Mouse (Mus musculus) hindbrain, embryonic 13.5 days (tissue): Measurements from ENCODE around the gene Fbxo36. TPM values are rescaled to one million over a fixed set of nuclear protein-coding genes. Genes with fewer than 3 reads are reported as not detected.

Experiments used
- ATAC-seq: fragments of 200-750 bp; cut with Nextera tagmentation; 2 replicates; pipeline ENCODE4 v1.8.0; 2017; ENCODE audit warnings: moderate TSS enrichment; ENCODE audit not compliant: low FRiP score
- H3K27ac ChIP-seq: fragments of 300-500 bp; sonication (generic); 2 replicates; pipeline ENCODE4 v1.5.1; 2015; ENCODE audit warnings: inconsistent platforms, mild to moderate bottlenecking, moderate library complexity
- H3K27me3 ChIP-seq: fragments of 300-500 bp; sonication (generic); 2 replicates; pipeline ENCODE4 v1.6.1; 2015; ENCODE audit warnings: mild to moderate bottlenecking, inconsistent platforms
- H3K36me3 ChIP-seq: fragments of 300-500 bp; sonication (generic); 2 replicates; pipeline ENCODE4 v1.6.1; 2015; ENCODE audit warnings: mild to moderate bottlenecking, inconsistent platforms
- H3K4me1 ChIP-seq: fragments of 300-500 bp; sonication (generic); replicated peaks from 2 replicates; pipeline ENCODE4 v1.6.1; 2015; ENCODE audit warnings: inconsistent platforms
- H3K4me2 ChIP-seq: fragments of 300-500 bp; sonication (generic); 2 replicates; pipeline ENCODE4 v1.6.1; 2015; ENCODE audit warnings: inconsistent platforms, mild to moderate bottlenecking, moderate library complexity
- H3K4me3 ChIP-seq: fragments of 300-500 bp; sonication (generic); 2 replicates; pipeline ENCODE4 v1.5.1; 2015; ENCODE audit warnings: mild to moderate bottlenecking, inconsistent platforms
- H3K9ac ChIP-seq: fragments of 300-500 bp; sonication (generic); 2 replicates; pipeline ENCODE4 v1.6.1; 2015; ENCODE audit warnings: mild to moderate bottlenecking, inconsistent platforms
- H3K9me3 ChIP-seq: fragments of 300-500 bp; sonication (generic); 2 replicates; pipeline ENCODE4 v1.6.1; 2016; ENCODE audit warnings: inconsistent platforms
- WGBS: fragments of 180-500 bp; shearing (Covaris S2); methylation state at CpG from one replicate; pipeline ENCODE4 v1.1.7; 2015; 5-methylcytosine and 5-hydroxymethylcytosine counted together
- polyA plus RNA-seq: library from polyadenylated mRNA; unstranded; fragments of >200 nt; fragmentation: Nextera tagmentation; extraction: Ambion mirVana; gene quantifications from 2 replicates; pipeline ENCODE4 v1.2.1, GENCODE M21; 2015

The Fbxo36 gene
- polyA plus RNA-seq, 1 experiment from 2014 or later = 11.3 TPM

DNA sequence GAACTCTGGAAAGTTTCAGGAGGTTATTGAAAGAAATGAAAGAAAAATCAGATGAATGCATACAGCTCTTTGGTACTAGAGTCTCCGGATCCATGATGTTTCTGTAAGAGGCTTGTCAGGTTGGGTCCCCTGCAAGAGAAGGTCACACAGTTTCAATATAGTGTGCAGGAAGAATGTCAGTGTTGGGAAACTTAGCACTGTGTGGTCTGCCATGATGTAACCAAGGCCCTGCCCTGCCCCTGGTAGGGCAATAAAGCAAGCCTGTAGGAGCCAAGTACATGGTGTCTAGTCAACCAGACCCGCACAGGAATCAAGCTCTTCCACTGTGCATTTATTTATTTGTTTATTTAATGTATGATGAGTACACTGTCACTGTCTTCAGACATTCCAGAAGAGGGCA lies 100.7 kb downstream of the Fbxo36 start:
- ATAC-seq = no peak
- Histone ChIP-seq H3K4me2 (no peak overlapping the region), H3K4me1 (peaks cover 5% of the 10 kb centered on the region), H3K36me3 (no peaks in the 10 kb centered on the region), H3K9ac (no peak overlapping the region), H3K27ac (no peak overlapping the region), H3K4me3 (no peak overlapping the region), H3K9me3 (no peaks in the 10 kb centered on the region; the same call in 1 of the 2 replicates), H3K27me3 (no peaks in the 10 kb centered on the region)
- 98% methylated on average over 2 of the region's 2 CpGs for WGBS

DNA sequence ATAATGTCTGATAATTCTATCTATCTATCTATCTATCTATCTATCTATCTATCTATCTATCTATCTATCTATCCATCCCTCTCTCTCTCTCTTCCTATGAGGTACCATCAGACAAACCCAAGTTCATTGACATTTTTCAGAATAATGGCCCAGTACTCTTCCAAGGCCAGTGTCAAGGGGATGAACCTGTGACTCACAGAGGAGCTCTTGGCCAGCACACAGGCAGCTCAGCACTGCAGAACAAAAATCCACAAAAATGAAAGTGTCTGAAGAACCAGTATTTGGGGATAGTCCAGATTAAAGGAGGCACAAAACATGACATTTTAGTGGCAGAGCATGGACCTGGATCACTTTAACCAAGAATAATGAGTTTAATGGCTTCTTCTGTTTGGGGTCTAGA lies 103.0 kb downstream of the Fbxo36 start:
- Histone ChIP-seq H3K4me1 (no peaks in the 10 kb centered on the region), H3K27ac (no peak overlapping the region), H3K27me3 (no peaks in the 10 kb centered on the region), H3K9ac (no peak overlapping the region), H3K4me2 (no peak overlapping the region), H3K9me3 (no peaks in the 10 kb centered on the region; the same call in 1 of the 2 replicates), H3K4me3 (no peak overlapping the region), H3K36me3 (no peaks in the 10 kb centered on the region)
- ATAC-seq = no peak

GRCm38 (mm10) chr1:84943549-84943948 lies 103.9 kb downstream of the Fbxo36 start:
- Histone ChIP-seq H3K36me3 (no peaks in the 10 kb centered on the region), H3K9ac (no peak overlapping the region), H3K27me3 (no peaks in the 10 kb centered on the region), H3K4me3 (no peak overlapping the region), H3K27ac (no peak overlapping the region), H3K4me2 (no peak overlapping the region), H3K9me3 (no peaks in the 10 kb centered on the region; the same call in 1 of the 2 replicates), H3K4me1 (no peaks in the 10 kb centered on the region)
- ATAC-seq = no peak
- 92% methylated on average over 4 of the region's 4 CpGs for WGBS

DNA sequence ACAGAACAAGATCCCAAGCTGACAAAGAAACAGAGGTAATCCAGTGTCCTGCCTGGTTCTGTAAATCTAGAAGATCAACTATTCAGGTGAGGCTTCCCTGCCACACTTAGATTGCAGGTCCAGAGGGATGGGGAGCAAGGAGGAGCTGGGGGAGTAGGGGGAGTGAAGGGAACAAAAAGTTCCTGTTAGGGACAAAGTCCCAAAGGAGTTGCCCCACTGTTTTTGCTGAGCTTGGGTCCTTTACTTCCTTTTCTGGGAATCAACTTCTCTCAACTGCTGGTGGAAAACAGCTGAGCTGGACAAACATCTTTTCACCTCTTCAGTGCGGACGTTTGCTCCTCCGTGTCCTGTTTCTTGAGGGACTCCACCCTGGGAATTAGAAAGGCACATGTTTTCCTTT lies 106.3 kb downstream of the Fbxo36 start:
- H3K9ac ChIP-seq = no peak overlapping the region
- no peaks in the 10 kb centered on the region for H3K4me1 ChIP-seq
- H3K4me3 ChIP-seq = no peak overlapping the region
- 85% methylated on average over 3 of the region's 3 CpGs for WGBS
- no peak overlapping the region for H3K4me2 ChIP-seq
- H3K36me3 ChIP-seq = no peaks in the 10 kb centered on the region
- ATAC-seq = no peak
- H3K27ac ChIP-seq = no peak overlapping the region
- no peaks in the 10 kb centered on the region for H3K27me3 ChIP-seq
- H3K9me3 ChIP-seq = no peaks in the 10 kb centered on the region; the same call in 1 of the 2 replicates

- ATAC-seq = no peak
- no peak overlapping the region for H3K4me2 ChIP-seq
- H3K4me1 ChIP-seq = no peaks in the 10 kb centered on the region
- no peaks in the 10 kb centered on the region; the same call in 1 of the 2 replicates for H3K9me3 ChIP-seq
- WGBS = 66% methylated on average over 2 of the region's 2 CpGs
- H3K27me3 ChIP-seq = no peaks in the 10 kb centered on the region
- no peak overlapping the region for H3K4me3 ChIP-seq
- no peak overlapping the region for H3K9ac ChIP-seq
- no peaks in the 10 kb centered on the region for H3K36me3 ChIP-seq
- no peak overlapping the region for H3K27ac ChIP-seq
Measured at GRCm38 (mm10) chr1:84947390-84947789, 107.7 kb downstream of the Fbxo36 start.

Other genes starting within 250 kb of the Fbxo36 start
- gene Dner, start 143.6 kb upstream of the Fbxo36 start, polyA plus RNA-seq = 262 and 287 TPM in 2 replicates
- gene Trip12, start 675 bp downstream of the Fbxo36 start, polyA plus RNA-seq = 59.9 and 66.5 TPM in 2 replicates
- 14.0 and 14.6 TPM in 2 replicates for gene Slc16a14, start 95.3 kb downstream of the Fbxo36 start, polyA plus RNA-seq